Mouse (Mus musculus) gonadal fat pad, adult 2 months (tissue): ENCODE results near the gene Nfe2l3. TPM values are rescaled to one million over a fixed set of nuclear protein-coding genes. Genes with fewer than 3 reads are reported as not detected.
"Not testable (repeated sequence)": the region's sequence is repeated elsewhere in the genome, so short reads cannot be mapped to it uniquely, and the experiment has no call there.

Experiments
- DNase-seq: peaks from one replicate; pipeline ENCODE4 v3.0.0-alpha.2; 2012; ENCODE audit warnings: low read depth
- polyA plus RNA-seq: library from polyadenylated mRNA; depleted of rRNA; stranded (reverse); fragments of >200 nt; gene quantifications from 2 replicates; pipeline ENCODE4 v1.2.3, GENCODE M21; 2012; rRNA removed

The Nfe2l3 gene
- polyA plus RNA-seq: 9.6 and 16.9 TPM in 2 replicates

GRCm38 (mm10) chr6:51432535-51433397 is at the start of gene Nfe2l3:
Nfe2l3 (plus strand) TSS chr6:51432670.
- DNase-seq: no peak

- no peak for DNase-seq
These were observed 48.4 kb upstream of the Nfe2l3 start for GRCm38 (mm10) chr6:51383769-51384755.

- DNase-seq: no peak
These were observed 42.0 kb upstream of the Nfe2l3 start for GRCm38 (mm10) chr6:51390505-51390904.

GRCm38 (mm10) chr6:51391816-51392490 is 40.5 kb upstream of the Nfe2l3 start:
- no peak for DNase-seq

- DNase-seq: no peak
These were observed 38.9 kb upstream of the Nfe2l3 start for GRCm38 (mm10) chr6:51393341-51394128.

- DNase-seq: not testable (repeated sequence)
These were observed 38.1 kb upstream of the Nfe2l3 start for GRCm38 (mm10) chr6:51394367-51394766.

- DNase-seq: not testable (repeated sequence)
These were observed 37.5 kb upstream of the Nfe2l3 start for GRCm38 (mm10) chr6:51394963-51395362.

GRCm38 (mm10) chr6:51395486-51395885 is 37.0 kb upstream of the Nfe2l3 start:
- no peak for DNase-seq

- no peak for DNase-seq
These were observed 33.4 kb upstream of the Nfe2l3 start for GRCm38 (mm10) chr6:51399113-51399518.

- no peak for DNase-seq
These were observed 31.2 kb upstream of the Nfe2l3 start for GRCm38 (mm10) chr6:51401294-51401693.

- no peak for DNase-seq
These were observed 28.9 kb upstream of the Nfe2l3 start for GRCm38 (mm10) chr6:51403598-51403997.

- no peak for DNase-seq
These were observed 28.0 kb upstream of the Nfe2l3 start for GRCm38 (mm10) chr6:51404502-51404901.

GRCm38 (mm10) chr6:51416433-51416832 is 16.0 kb upstream of the Nfe2l3 start:
- DNase-seq: no peak

GRCm38 (mm10) chr6:51417306-51417936 is 15.0 kb upstream of the Nfe2l3 start:
- DNase-seq: peak; percentile 99

- no peak for DNase-seq
These were observed 8.9 kb upstream of the Nfe2l3 start for GRCm38 (mm10) chr6:51423466-51424122.

- DNase-seq: no peak
These were observed 7.9 kb upstream of the Nfe2l3 start for GRCm38 (mm10) chr6:51424537-51424936.

GRCm38 (mm10) chr6:51434270-51434669 is 1.8 kb downstream of the Nfe2l3 start:
- no peak for DNase-seq

- no peak for DNase-seq
These were observed 5.2 kb downstream of the Nfe2l3 start for GRCm38 (mm10) chr6:51437665-51438064.

- DNase-seq: no peak
These were observed 6.4 kb downstream of the Nfe2l3 start for GRCm38 (mm10) chr6:51438826-51439330.
